Mouse (Mus musculus): ENCODE results near the gene Edc4.
A peak's percentile ranks its signal among the peaks of the same experiment; 100 is the strongest.

Edc4 gene

GRCm38 (mm10) chr8:105874301-105874700 lies 6.4 kb upstream of the Edc4 start:
- peak; percentile 78 for DNase-seq (ENCODE audit: low read depth, low spot score)

- DNase-seq (ENCODE audit: low read depth, low spot score): no peak
Measured at GRCm38 (mm10) chr8:105889756-105890465, 9.2 kb downstream of the Edc4 start.

DNA sequence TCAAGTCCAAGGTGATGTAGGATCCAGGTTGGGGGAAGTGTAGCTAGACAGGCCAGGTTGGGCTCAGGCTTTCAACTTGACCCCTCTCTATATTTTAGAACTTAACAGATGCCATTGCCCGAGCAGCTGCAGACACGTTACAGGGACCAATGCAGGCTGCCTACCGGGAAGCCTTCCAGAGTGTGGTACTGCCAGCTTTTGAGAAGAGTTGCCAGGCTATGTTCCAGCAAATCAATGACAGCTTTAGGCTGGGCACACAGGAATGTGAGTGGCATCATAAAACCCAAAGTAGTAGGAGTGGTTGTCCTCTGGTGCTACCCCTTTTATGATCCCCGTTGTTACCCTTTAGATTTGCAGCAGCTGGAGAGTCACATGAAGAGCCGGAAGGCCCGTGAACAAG lies 10.2 kb downstream of the Edc4 start:
- no peak for DNase-seq (ENCODE audit: low read depth, low spot score)

DNA sequence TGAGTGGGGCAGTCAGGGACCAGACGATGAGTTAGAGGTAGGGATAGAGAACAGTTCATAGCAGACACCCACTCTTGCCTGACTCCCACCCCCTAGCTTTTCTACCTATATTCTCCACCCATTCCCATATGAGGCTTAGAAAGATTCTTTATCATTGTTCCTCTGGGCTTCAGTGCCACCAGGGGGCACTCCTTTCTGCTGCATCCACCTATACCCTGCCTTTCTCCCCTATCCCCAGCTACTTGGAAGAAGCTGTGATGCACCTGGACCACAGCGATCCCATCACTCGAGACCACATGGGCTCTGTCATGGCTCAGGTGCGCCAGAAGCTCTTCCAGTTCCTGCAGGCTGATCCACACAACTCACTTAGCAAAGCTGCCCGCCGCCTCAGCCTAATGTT lies 11.8 kb downstream of the Edc4 start:
- no peak for DNase-seq (ENCODE audit: low read depth, low spot score)

DNA sequence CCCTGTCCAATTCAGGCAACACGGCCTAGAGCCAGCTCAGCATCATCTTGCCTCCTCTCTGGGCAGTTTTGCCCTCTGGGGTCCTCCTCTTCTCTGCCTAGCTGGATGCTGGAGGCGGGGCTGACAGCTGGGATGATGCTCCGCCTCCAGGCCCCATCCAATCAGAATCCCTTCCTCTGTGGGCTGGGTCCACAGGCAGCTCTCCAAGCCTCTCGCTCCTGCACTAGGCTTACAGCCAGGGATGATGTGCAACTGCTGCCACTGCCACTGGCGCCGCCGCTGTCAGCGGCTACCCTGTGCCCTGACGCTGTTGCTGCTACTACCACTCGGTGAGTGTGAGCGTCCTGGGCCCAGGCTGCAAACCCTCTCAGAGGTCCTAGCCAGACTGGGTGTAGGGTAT lies 12.7 kb downstream of the Edc4 start, which contains the start of gene Nrn1l:
Nrn1l (plus strand) TSS at position 229 of the 400 bp plus-strand sequence.
- DNase-seq (ENCODE audit: low read depth, low spot score): no peak

DNA sequence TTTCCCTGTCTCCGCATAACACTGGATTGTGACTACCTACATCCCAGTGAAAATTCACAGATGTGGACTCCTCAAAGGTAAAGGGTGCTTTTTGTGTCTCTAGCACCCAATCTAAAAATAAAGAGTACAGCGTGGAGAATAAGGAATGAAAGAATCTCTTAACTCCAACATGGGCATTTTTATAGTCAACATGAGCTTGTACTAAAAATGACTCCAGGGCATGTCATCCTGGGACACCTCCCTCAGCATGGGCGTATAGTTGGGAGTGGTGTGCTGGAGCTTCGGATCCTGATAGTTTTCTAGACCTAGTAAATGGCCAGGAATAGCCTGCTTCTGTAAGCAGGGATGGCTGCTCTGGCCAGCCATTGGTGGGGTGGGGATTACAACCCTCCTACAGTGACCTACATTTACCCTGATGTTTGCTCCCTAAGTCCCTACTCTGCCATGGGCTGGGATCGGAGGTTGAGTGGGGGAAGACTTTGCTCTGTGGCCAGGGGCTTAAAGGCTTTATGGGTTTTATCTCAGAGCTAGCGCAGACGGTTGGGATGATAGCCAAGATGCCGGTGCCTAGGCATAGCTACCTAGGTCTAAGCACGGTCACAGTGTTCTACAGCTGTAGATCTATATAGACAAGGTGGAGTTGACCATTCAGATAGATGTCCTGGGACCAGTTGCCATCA lies 17.3 kb downstream of the Edc4 start:
- DNase-seq (ENCODE audit: low read depth, low spot score): no peak

DNA sequence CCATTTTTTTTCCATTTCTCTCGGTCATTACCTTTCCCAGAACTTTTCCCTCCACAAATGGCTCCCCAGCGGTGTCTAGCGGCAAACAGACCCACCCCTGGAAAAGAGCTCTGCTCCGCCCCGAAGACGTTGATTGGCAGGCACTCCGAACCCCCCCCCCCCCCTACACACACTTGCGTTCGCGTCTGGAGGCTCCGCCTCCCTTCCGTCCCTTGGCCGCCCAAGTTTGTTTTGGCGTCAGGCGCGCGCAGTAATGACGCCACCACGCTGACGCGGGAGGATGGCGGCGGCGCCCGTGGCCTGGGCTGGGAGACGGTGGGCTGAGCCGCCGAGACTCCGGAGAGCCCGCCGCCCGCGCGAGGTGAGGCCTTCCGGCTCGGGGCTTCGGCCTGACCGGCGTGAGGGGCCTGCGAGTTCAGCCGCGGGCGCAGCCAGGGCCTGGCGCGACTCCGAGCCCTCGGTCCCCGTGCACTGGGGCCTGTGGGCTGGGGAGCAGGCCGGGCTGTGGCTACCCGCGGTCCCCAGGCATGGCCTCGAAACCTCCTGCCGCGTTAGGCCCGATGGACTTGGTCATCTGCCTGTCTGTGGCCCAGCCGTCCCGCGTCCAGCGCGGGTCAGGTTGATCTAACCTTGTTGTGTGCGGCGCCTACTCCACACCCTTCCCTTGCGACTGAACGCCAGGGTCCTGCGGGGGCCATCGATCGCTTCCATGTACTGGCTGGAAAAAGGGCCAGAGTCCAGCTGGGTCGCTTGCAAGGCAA lies 19.7 kb downstream of the Edc4 start, which contains the start of gene Pskh1:
Pskh1 (plus strand) TSS at position 262 of the 761 bp plus-strand sequence.
- DNase-seq (ENCODE audit: low read depth, low spot score): peak; percentile 87

GRCm38 (mm10) chr8:105900941-105901616 lies 20.4 kb downstream of the Edc4 start:
- no peak for DNase-seq (ENCODE audit: low read depth, low spot score)

DNA sequence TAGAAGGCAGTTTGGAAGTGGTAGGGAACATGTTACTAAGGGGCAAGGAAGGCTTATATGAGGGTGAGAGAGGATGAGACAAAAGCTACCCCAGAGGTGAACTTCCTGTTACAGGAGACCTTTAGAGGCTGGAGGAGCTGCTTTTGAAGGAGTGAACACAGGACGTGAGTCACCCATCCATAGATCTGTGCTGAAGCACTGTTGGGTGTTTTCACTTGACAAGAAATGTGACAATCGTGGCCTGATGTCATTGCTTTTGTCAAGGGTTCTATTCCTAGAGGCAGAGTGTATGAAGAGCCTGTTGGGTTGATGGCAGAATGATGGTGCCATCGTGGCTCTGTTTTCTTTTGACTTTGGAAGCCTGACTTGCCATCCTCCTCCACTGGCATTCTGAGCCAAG lies 38.7 kb downstream of the Edc4 start:
- DNase-seq (ENCODE audit: low read depth, low spot score): no peak

- no peak for DNase-seq (ENCODE audit: low read depth, low spot score)
Measured at GRCm38 (mm10) chr8:105925123-105925522, 44.4 kb downstream of the Edc4 start.

- DNase-seq (ENCODE audit: low read depth, low spot score): no peak
Measured at GRCm38 (mm10) chr8:105930602-105931001, 49.9 kb downstream of the Edc4 start.

DNA sequence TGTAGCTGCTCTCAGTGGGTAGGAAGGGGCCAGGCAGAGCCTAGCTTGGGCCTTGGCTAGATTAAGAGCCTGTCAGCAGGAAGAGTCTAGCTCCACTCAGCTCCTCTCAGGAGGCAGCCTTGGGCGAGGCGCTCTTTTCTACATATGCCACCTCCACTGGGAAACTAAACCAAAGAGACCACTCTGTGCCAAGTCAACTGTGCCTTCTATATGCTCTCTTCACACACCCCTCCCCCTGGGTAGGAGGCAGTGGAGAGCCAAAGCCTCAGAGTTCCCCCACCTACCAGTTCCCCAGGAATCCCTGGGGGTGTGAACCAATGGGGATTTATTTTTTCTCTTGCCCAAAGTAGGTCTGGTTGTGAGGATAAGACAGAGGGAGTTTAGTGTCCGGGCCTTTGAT lies 50.6 kb downstream of the Edc4 start:
- peak; percentile 81 for DNase-seq (ENCODE audit: low read depth, low spot score)

DNA sequence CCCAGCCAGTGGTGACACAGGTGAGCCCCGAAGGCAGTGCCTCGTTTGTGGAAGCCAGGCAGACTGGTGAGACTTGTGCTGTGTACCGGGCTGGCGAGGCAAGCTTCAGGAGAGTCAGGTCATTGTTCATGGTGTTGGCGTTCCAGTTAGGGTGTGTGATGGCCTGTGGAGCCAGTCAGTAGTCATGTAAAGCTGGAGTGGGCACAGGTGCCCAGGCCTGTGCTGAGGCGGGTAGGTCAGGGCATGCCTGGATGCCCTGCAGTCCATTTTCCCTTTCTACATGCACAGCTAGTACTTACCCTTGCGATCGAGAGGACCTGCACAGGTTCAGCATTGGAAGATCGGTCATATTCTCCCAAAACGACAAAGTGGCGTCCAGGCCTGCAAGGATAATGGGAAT lies 51.8 kb downstream of the Edc4 start:
- no peak for DNase-seq (ENCODE audit: low read depth, low spot score)

- no peak for DNase-seq (ENCODE audit: low read depth, low spot score)
Measured at GRCm38 (mm10) chr8:105933762-105934161, 53.1 kb downstream of the Edc4 start, which contains the start of gene Ctrl. TSS of gene Ctrl (minus strand) at chr8:105933862.

DNA sequence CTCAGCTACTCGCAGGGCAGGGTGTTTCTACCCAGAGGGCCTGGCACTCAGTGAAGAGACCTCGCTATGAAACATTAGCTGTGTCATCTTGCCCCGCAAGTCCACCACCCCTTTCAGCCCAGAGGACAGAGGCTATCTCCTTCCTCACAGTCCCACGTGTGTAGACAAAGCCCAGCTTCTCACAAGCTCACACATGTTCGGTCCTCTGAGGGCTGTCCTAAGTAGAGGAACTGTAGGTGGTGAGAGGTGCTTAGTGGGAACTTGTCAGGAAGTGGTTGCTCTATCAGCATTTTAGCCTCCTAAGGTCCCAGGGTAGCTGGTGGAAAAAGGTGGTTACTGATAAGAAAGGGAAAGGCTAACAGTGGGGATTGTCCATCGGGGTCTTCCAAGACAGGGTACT lies 54.4 kb downstream of the Edc4 start:
- DNase-seq (ENCODE audit: low read depth, low spot score): no peak

- no peak for DNase-seq (ENCODE audit: low read depth, low spot score)
Measured at GRCm38 (mm10) chr8:105935863-105936603, 55.4 kb downstream of the Edc4 start.

DNA sequence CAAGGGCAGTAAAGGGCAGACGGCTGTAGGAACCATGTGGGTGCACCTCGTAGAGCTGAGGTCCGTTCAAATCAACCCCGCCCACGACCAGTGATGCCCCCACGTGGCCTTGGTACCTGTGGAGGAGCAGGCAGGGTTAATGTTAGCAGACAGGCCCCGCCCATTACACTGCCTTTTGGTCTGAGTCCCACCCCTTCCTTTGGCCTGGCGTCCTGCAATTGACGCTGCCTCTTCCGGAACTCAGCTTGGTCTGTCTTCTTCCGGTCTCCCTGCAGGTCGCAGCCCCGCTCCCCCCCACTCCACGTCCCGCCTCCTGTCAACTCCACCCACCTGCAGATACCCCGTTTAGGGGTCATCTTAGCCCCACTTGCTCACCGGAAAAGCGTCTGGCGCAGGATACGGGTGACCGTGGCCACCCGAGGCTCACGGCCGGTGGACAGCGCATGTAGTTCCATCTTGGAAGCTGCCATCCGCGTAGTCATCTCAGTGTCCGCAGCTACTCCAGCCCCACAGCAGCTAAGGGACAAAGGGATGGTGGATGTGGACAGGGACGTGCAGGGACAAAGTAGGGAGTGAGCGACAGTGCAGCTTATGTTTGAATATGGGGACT lies 56.3 kb downstream of the Edc4 start:
- DNase-seq (ENCODE audit: low read depth, low spot score): peak; percentile 89

- DNase-seq (ENCODE audit: low read depth, low spot score): no peak
Measured at GRCm38 (mm10) chr8:105937496-105938305, 57.0 kb downstream of the Edc4 start.

GRCm38 (mm10) chr8:105938306-105938669 lies 57.6 kb downstream of the Edc4 start, which contains the start of gene Psmb10:
TSS of gene Psmb10 (minus strand) at chr8:105938444.
- no peak for DNase-seq (ENCODE audit: low read depth, low spot score)

GRCm38 (mm10) chr8:105942026-105942425 lies 61.3 kb downstream of the Edc4 start:
- no peak for DNase-seq (ENCODE audit: low read depth, low spot score)

Data from telencephalon, adult 2 months (tissue).